Mouse (Mus musculus): ENCODE results near the gene Gpr183.

DNA sequence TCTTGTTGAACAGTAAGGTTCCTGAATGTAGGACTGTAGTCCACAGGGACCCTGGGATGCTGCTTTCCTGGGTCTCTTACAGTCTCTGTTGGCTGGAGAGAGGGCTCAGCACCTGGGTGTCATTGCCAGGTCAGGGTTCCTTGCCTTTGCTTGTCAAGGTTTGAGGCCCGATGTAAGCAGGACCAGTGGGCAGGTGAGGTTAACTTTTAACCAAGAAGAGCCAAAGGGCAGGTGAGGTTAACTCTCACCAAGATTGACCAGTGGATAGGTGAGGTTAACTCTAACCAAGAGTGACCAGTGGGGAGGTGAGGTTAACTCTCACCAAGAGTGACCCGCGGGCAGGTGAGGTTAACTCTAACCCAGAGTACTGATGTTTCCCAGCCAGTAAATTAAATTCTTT is 24.3 kb upstream of the Gpr183 start:
- TF ChIP-seq CTCF (IDR thresholded peaks at IDR 0.05; ENCODE audit: low read depth, low read length) (no peak), POLR2A (IDR thresholded peaks at IDR 0.05; ENCODE audit: insufficient read depth, low read length) (no peak), EP300 (IDR thresholded peaks at IDR 0.05; ENCODE audit: insufficient read depth, low read depth, low read length) (no peak)
